Mouse (Mus musculus) CH12.LX (cell line): ENCODE data around the gene Fxyd1. TPM values are rescaled to one million over a fixed set of nuclear protein-coding genes. Genes with fewer than 3 reads are reported as not detected.

ENCODE experiments used
- DNase-seq: peaks from one replicate; pipeline ENCODE4 v3.0.0-alpha.2; 2013; ENCODE audit errors: extremely low read depth
- H3K27ac ChIP-seq: 2 replicates; pipeline ENCODE4 v1.5.1; 2012; ENCODE audit warnings: low read depth, mild to moderate bottlenecking, control low read depth, moderate library complexity; ENCODE audit not compliant: insufficient read depth
- H3K27me3 ChIP-seq: replicated peaks from 2 replicates; pipeline ENCODE3; 2012; ENCODE audit warnings: inconsistent platforms
- H3K36me3 ChIP-seq, 2 experiments: replicated peaks in 1 of 2; 2 replicates each; pipeline versions ENCODE3 to v1.6.1; 2012; ENCODE audit warnings: inconsistent platforms in 1 of 2, low read length in 1 of 2, mild to moderate bottlenecking in 1 of 2, mixed read lengths in 1 of 2, moderate library complexity in 1 of 2; ENCODE audit not compliant: control insufficient read depth in 1 of 2, insufficient read depth in 1 of 2
- H3K4me1 ChIP-seq, 2 experiments: 2 replicates each; pipeline ENCODE4 v1.6.1; 2012; ENCODE audit warnings: inconsistent platforms in 1 of 2, moderate library complexity in 1 of 2; ENCODE audit not compliant: insufficient read depth in 2 of 2, control insufficient read depth in 1 of 2
- H3K4me2 ChIP-seq: 2 replicates; pipeline ENCODE4 v1.6.1; 2012; ENCODE audit warnings: low read depth, mild to moderate bottlenecking, control low read depth; ENCODE audit not compliant: poor library complexity, insufficient read depth, severe bottlenecking
- H3K4me3 ChIP-seq, 3 experiments: fragments of 150-350 bp in 1 of 3; sonication (generic) in 1 of 3; replicated peaks in 1 of 3; 2 replicates each; pipeline versions ENCODE3 to v1.5.1; 2011 to 2012; ENCODE audit warnings: low read depth in 2 of 3, low read length in 2 of 3, mild to moderate bottlenecking in 2 of 3, moderate library complexity in 2 of 3, control low read depth in 1 of 3, improper control_type of control experiment in 1 of 3, inconsistent platforms in 1 of 3, mixed read lengths in 1 of 3; ENCODE audit not compliant: poor library complexity in 1 of 3
- H3K79me2 ChIP-seq: replicated peaks from 2 replicates; pipeline ENCODE4 v1.6.1; 2012; ENCODE audit warnings: mild to moderate bottlenecking, moderate library complexity; ENCODE audit not compliant: control insufficient read depth, poor library complexity, insufficient read depth, severe bottlenecking; ENCODE audit errors: extremely low read depth
- H3K9ac ChIP-seq: 2 replicates; pipeline ENCODE4 v1.6.1; 2012; ENCODE audit warnings: low read depth, mild to moderate bottlenecking, control low read depth, moderate library complexity; ENCODE audit not compliant: insufficient read depth
- H3K9me3 ChIP-seq: replicated peaks from 2 replicates; pipeline ENCODE3; 2012; ENCODE audit warnings: low read length, inconsistent platforms, mixed read lengths
- BHLHE40 ChIP-seq: IDR thresholded peaks from 2 replicates; pipeline ENCODE4 v1.6.1; 2011; ENCODE audit warnings: mild to moderate bottlenecking, low read depth, low read length, improper control_type of control experiment
- CHD2 ChIP-seq: IDR thresholded peaks from 2 replicates; pipeline ENCODE4 v1.6.1; 2011; ENCODE audit warnings: low read length, improper control_type of control experiment
- E2F4 ChIP-seq: IDR thresholded peaks from 2 replicates; pipeline ENCODE4 v1.6.1; 2011; ENCODE audit warnings: low read depth, low read length, improper control_type of control experiment; ENCODE audit not compliant: insufficient replicate concordance
- ELF1 ChIP-seq: IDR thresholded peaks from 2 replicates; pipeline ENCODE4 v1.6.1; 2014; ENCODE audit warnings: low read depth, mild to moderate bottlenecking, inconsistent platforms, low read length, improper control_type of control experiment
- EP300 ChIP-seq: IDR thresholded peaks from 2 replicates; pipeline ENCODE4 v1.6.1; 2011; ENCODE audit warnings: low read length, improper control_type of control experiment
- ETS1 ChIP-seq: conservative IDR thresholded peaks from 2 replicates; pipeline ENCODE4 v1.6.1; 2012; ENCODE audit warnings: low read depth, mild to moderate bottlenecking, inconsistent platforms, low read length, improper control_type of control experiment, moderate library complexity
- GABPA ChIP-seq: IDR thresholded peaks from 2 replicates; pipeline ENCODE4 v1.6.1; 2012; ENCODE audit warnings: low read depth, low read length, improper control_type of control experiment, inconsistent platforms; ENCODE audit not compliant: insufficient replicate concordance
- HCFC1 ChIP-seq: IDR thresholded peaks from 2 replicates; pipeline ENCODE4 v1.6.1; 2012; ENCODE audit warnings: low read depth, mild to moderate bottlenecking, inconsistent platforms, low read length, improper control_type of control experiment
- JUN ChIP-seq: IDR thresholded peaks from 2 replicates; pipeline ENCODE4 v1.6.1; 2011; ENCODE audit warnings: low read depth, mild to moderate bottlenecking, low read length, improper control_type of control experiment, moderate library complexity; ENCODE audit not compliant: insufficient read depth
- JUND ChIP-seq: conservative IDR thresholded peaks from 2 replicates; pipeline ENCODE4 v1.6.1; 2011; ENCODE audit warnings: low read depth, low read length, improper control_type of control experiment
- KAT2A ChIP-seq: IDR thresholded peaks from 2 replicates; pipeline ENCODE4 v1.6.1; 2012; ENCODE audit warnings: low read length, improper control_type of control experiment, inconsistent platforms; ENCODE audit not compliant: insufficient replicate concordance
- MAZ ChIP-seq: IDR thresholded peaks from 2 replicates; pipeline ENCODE4 v1.6.1; 2012; ENCODE audit warnings: low read depth, mild to moderate bottlenecking, inconsistent platforms, low read length, improper control_type of control experiment, moderate library complexity
- MXI1 ChIP-seq: IDR thresholded peaks from 2 replicates; pipeline ENCODE4 v1.6.1; 2011; ENCODE audit warnings: mild to moderate bottlenecking, low read depth, low read length, improper control_type of control experiment
- MYC ChIP-seq: IDR thresholded peaks from 2 replicates; pipeline ENCODE4 v1.6.1; 2011; ENCODE audit warnings: low read depth, mild to moderate bottlenecking, improper control_type of control experiment, low read length
- NELFE ChIP-seq: IDR thresholded peaks from 2 replicates; pipeline ENCODE4 v1.6.1; 2011; ENCODE audit warnings: low read depth, low read length, improper control_type of control experiment
- NRF1 ChIP-seq: IDR thresholded peaks from 2 replicates; pipeline ENCODE4 v1.6.1; 2014; ENCODE audit warnings: low read depth, mild to moderate bottlenecking, inconsistent platforms, low read length, improper control_type of control experiment, moderate library complexity
- PAX5 ChIP-seq: IDR thresholded peaks from 2 replicates; pipeline ENCODE4 v1.6.1; 2012; ENCODE audit warnings: low read length, inconsistent platforms, mixed read lengths
- POLR2A ChIP-seq: IDR thresholded peaks from 2 replicates; pipeline ENCODE4 v1.6.1; 2011; ENCODE audit warnings: low read depth, mild to moderate bottlenecking, improper control_type of control experiment, low read length
- POLR2AphosphoS2 ChIP-seq: IDR thresholded peaks from 2 replicates; pipeline ENCODE4 v1.6.1; 2011; ENCODE audit warnings: low read depth, low read length, improper control_type of control experiment
- RAD21 ChIP-seq: IDR thresholded peaks from 2 replicates; pipeline ENCODE4 v1.6.1; 2011; ENCODE audit warnings: low read depth, mild to moderate bottlenecking, low read length, improper control_type of control experiment, moderate library complexity
- RCOR1 ChIP-seq: conservative IDR thresholded peaks from 2 replicates; pipeline ENCODE4 v1.6.1; 2012; ENCODE audit warnings: low read depth, mild to moderate bottlenecking, inconsistent platforms, low read length, improper control_type of control experiment
- SIN3A ChIP-seq: IDR thresholded peaks from 2 replicates; pipeline ENCODE4 v1.6.1; 2012; ENCODE audit warnings: low read length, improper control_type of control experiment, inconsistent platforms
- TBP ChIP-seq: conservative IDR thresholded peaks from 2 replicates; pipeline ENCODE4 v1.6.1; 2011; ENCODE audit warnings: low read depth, low read length, improper control_type of control experiment
- TCF12 ChIP-seq: IDR thresholded peaks from 2 replicates; pipeline ENCODE4 v1.6.1; 2014; ENCODE audit warnings: low read depth, mild to moderate bottlenecking, inconsistent platforms, low read length, improper control_type of control experiment
- UBTF ChIP-seq: IDR thresholded peaks from 2 replicates; pipeline ENCODE4 v1.6.1; 2012; ENCODE audit warnings: low read depth, mild to moderate bottlenecking, inconsistent platforms, low read length, improper control_type of control experiment, moderate library complexity
- USF1 ChIP-seq: IDR thresholded peaks from 2 replicates; pipeline ENCODE4 v1.6.1; 2014; ENCODE audit warnings: low read depth, mild to moderate bottlenecking, inconsistent platforms, low read length, improper control_type of control experiment
- USF2 ChIP-seq: conservative IDR thresholded peaks from 2 replicates; pipeline ENCODE4 v1.6.1; 2011; ENCODE audit warnings: low read depth, low read length, improper control_type of control experiment
- ZC3H11A ChIP-seq: IDR thresholded peaks from 2 replicates; pipeline ENCODE4 v1.6.1; 2012; ENCODE audit warnings: low read depth, mild to moderate bottlenecking, inconsistent platforms, low read length, improper control_type of control experiment
- ZKSCAN1 ChIP-seq: IDR thresholded peaks from 2 replicates; pipeline ENCODE4 v1.6.1; 2012; ENCODE audit warnings: low read depth, inconsistent platforms, low read length, improper control_type of control experiment, borderline replicate concordance
- ZMIZ1 ChIP-seq: IDR thresholded peaks from 2 replicates; pipeline ENCODE4 v1.6.1; 2012; ENCODE audit warnings: low read depth, mild to moderate bottlenecking, inconsistent platforms, low read length, improper control_type of control experiment
- ZNF384 ChIP-seq: IDR thresholded peaks from 2 replicates; pipeline ENCODE4 v1.6.1; 2012; ENCODE audit warnings: low read depth, low read length, improper control_type of control experiment, inconsistent platforms
- dilution Hi-C: fragments of 300-500 bp; cut with MboI; formaldehyde crosslinking; loops from 2 replicates; pipeline ENCODE4 v1.14.3; 2020; ENCODE audit warnings: low sequenced_read_pairs; ENCODE audit not compliant: extremely low pct_unique_long_range_greater_than_20kb, extremely low pct_ligation_motif_present
- in situ Hi-C: fragments of 300-500 bp; cut with MboI; formaldehyde crosslinking; loops from 3 replicates; pipeline ENCODE4 v1.14.3; 2019; ENCODE audit warnings: low sequenced_read_pairs, low pct_ligation_motif_present, low pct_unique_long_range_greater_than_20kb, mixed read lengths
- polyA plus RNA-seq: library from polyadenylated mRNA; unstranded; fragments of >175 nt; gene quantifications from 2 replicates; pipeline ENCODE4 v1.2.1, GENCODE M21; 2012; ENCODE audit warnings: low read depth; ENCODE audit not compliant: insufficient read length
- total RNA-seq, 2 experiments: library from RNA; depleted of rRNA; stranded (reverse); fragments of 300-350 nt in 1 of 2; fragments of >200 nt in 1 of 2; gene quantifications; 2 replicates each; pipeline ENCODE4 v1.2.3; 2012 to 2014

Gene Fxyd1
- total and polyA plus RNA-seq, 3 experiments, result not detected

- Histone ChIP-seq H3K79me2 (no peaks in the 10 kb centered on the region), H3K4me3 (no peak overlapping the region), H3K9me3 (no peaks in the 10 kb centered on the region), H3K4me1 (peaks cover 5 to 8% of the 10 kb centered on the region in 2 experiments; a peak in 3 of 4 replicates), H3K4me2 (no peak overlapping the region), H3K9ac (no peak overlapping the region), H3K27me3 (peaks cover 41% of the 10 kb centered on the region), H3K36me3 (no peaks in the 10 kb centered on the region), H3K27ac (no peak overlapping the region)
- TF ChIP-seq BHLHE40, result no peak
- TF ChIP-seq TCF12, result no peak
- no peak for TF ChIP-seq ELF1
- TF ChIP-seq E2F4, result no peak
- no peak for TF ChIP-seq GABPA
- TF ChIP-seq CHD2, result no peak
- no peak for TF ChIP-seq EP300
- no peak for TF ChIP-seq POLR2AphosphoS2
- no peak for TF ChIP-seq POLR2A
- no peak for TF ChIP-seq RAD21
- TF ChIP-seq MYC, result no peak
- no peak for TF ChIP-seq TBP
- TF ChIP-seq SIN3A, result no peak
- TF ChIP-seq USF1, result no peak
- TF ChIP-seq PAX5, result no peak
- no peak for TF ChIP-seq ZKSCAN1
- no peak for TF ChIP-seq NRF1
- TF ChIP-seq JUND, result no peak
- in situ Hi-C loops (no loop called here), dilution Hi-C loops (no loop called here)
- no peak for DNase-seq
Observed at GRCm38 (mm10) chr7:31057730-31058129, 731 bp upstream of the Fxyd1 start.

- dilution Hi-C loops, result no loop called here
Observed at GRCm38 (mm10) chr7:31056448-31056847, 551 bp downstream of the Fxyd1 start.

More at GRCm38 (mm10) chr7:31056448-31056847, 551 bp downstream of the Fxyd1 start:
- TF ChIP-seq POLR2AphosphoS2 (no peak), TBP (no peak), GABPA (no peak), UBTF (no peak), NELFE (no peak), JUN (no peak), ZC3H11A (no peak), USF2 (no peak), MXI1 (no peak), RCOR1 (no peak), KAT2A (no peak), HCFC1 (no peak), E2F4 (no peak), ZNF384 (no peak), TCF12 (no peak), ELF1 (no peak), ZMIZ1 (no peak), MAZ (no peak), ETS1 (no peak)
- TF ChIP-seq, all 38 proteins: peak for 0
- no peak overlapping the region for H3K4me2 ChIP-seq
- H3K4me1 ChIP-seq, result peaks cover 11 to 21% of the 10 kb centered on the region in 2 experiments
- H3K79me2 ChIP-seq, result no peaks in the 10 kb centered on the region
- H3K9ac ChIP-seq, result no peak overlapping the region
- in situ Hi-C loops, result no loop called here
- no peak overlapping the region for H3K27ac ChIP-seq
- H3K9me3 ChIP-seq, result no peaks in the 10 kb centered on the region
- no peaks in the 10 kb centered on the region for H3K36me3 ChIP-seq
- H3K27me3 ChIP-seq, result peaks cover 52% of the 10 kb centered on the region
- H3K4me3 ChIP-seq, result no peak overlapping the region
- no peak for DNase-seq
